Mouse (Mus musculus) retina, adult 2 months (tissue): Measurements from ENCODE around the gene Lsm7.
"Not testable (repeated sequence)": the region's sequence is repeated elsewhere in the genome, so short reads cannot be mapped to it uniquely, and the experiment has no call there.

ENCODE experiments used
- DNase-seq: peaks from one replicate; pipeline ENCODE4 v3.0.0-alpha.2; 2012; ENCODE audit warnings: low read depth, low spot score

Lsm7 gene

DNA sequence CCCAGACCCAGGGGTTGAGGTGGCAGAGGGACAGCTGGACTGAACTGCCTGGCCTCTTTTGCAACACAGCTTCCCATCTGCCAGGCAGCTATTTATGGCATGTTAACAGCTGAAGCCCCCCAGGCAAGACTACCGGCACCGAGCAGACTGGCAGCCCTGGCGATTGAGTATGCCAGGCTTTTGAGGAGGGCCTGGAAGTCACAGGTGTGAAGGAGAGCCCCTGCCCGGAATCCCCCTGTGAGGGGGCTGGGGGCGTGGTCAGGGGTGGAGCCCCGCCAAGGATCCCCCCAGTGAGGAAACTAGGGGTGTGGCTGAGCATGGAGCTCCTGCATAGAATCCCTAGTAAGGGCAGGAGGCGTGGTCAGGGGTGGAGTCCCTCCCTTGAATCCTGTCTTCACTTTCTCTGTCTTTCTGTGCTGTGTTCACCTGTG, 18.0 kb downstream of the Lsm7 start:
- no peak for DNase-seq

DNA sequence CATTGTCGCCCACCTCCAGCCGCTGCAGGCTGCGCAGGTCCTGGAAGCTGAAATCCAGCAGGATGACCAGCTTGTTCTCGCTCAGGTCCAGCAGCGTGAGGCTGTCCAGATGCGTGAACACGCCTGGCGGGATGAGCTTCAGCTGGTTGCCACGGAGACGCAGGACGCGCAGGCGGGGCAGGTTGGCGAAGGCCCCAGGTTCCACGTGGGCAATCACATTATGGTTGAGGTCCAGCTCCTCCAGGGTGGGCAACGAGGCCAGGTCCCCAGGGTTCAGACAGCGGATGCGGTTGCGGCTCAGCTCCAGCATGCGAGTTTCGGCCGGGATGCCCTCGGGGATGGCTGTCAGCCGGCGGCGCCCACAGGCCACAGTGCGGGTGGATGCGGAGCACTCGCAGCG, 19.4 kb downstream of the Lsm7 start:
- no peak for DNase-seq

DNA sequence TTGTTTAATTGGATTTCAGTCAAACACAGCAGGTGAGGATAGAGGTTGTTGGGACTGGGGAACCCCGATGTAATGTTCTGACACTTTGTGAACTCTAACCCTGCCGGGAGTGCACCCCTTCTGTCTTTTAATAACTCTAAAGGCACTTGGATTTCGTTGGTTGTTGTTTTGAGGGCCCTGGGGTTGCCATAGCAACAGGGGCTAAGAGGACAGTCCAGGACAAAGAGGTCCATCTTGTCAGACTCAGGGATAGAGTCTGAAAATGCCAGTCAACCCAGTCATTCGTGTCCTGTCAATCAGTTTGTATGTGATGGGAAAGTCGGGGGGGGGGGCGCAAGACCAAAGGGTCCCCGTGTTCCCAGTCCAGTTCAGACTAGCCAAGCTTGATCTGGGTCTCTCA, 22.2 kb downstream of the Lsm7 start:
- DNase-seq = no peak

DNA sequence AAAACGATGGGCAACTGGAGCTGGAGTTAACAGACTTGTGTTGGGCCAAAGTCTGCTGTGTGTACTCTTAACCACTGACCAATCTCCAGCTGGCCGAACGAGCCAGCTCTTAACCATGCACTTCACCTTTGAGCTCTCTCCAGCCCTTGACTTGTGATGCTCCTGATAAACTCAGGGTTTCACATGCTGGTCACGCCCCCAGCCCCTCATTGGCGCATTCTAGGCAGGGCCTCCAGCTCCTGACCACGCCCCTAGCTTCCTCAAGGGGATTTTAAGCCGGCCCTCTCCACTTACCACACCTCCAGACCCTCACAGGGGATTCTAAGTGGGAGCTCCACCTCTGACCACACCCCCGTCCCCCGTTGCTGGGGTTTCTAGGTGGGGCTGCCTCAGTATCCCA, 23.9 kb downstream of the Lsm7 start:
- no peak for DNase-seq

DNA sequence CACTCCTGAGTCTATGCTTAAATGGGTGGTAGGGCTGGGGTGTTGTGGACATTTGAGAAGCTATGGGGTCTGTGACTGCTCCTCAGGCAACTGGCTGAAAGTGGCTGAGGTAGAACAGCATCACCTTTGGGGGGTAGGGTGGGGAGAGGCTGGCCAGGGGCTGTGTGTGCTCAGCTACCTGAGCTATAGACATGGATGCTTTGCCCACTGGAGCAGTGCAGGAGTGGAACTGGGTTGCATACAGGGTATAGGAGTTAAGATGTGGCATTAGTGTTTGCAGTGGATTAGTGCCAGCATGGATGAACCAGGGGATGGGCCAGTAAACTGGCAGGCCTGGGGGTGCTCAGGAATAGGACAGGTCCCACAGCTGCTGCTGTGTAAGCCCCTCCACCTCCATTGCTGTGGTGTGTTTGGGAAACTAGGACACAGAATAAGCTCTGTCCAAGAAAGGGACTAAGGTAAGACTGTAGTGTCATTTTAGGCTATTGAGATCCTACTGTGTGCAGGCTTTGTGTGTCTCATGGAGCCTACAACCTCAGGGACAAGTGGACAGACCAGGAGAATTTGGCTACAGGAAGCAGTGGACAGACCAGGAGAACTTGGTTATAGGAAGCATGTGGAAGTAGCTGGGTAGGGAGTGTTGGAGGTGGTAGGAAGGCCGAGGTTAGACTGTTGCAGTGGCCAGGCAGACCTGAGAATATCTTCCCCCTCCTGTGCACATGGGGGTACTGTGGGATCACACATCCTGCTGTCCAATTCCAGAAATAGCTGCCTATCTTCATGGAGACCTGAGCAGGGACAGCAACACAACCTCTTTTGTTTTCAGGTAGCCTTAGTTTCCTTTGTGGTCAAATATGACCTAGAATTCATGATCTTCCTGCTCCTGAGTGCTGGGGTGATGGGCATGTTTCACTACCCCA, 25.4 kb downstream of the Lsm7 start:
- no peak for DNase-seq

DNA sequence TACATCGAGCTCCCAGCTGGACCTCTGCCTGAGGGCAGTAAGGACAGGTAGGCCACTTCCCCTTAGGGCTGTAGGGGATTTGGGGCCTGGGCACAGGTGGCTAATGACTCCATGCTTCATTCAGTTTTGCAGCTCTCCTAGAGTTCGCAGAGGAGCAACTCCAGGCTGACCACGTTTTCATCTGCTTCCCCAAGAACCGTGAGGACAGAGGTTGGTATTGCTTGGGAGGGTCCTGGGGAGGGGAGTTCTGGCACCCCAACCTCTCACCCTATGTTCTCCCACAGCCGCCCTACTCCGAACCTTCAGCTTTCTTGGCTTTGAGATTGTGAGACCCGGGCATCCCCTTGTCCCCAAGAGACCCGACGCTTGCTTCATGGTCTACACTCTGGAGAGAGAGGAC, 26.4 kb downstream of the Lsm7 start:
- DNase-seq = not testable (repeated sequence)

DNA sequence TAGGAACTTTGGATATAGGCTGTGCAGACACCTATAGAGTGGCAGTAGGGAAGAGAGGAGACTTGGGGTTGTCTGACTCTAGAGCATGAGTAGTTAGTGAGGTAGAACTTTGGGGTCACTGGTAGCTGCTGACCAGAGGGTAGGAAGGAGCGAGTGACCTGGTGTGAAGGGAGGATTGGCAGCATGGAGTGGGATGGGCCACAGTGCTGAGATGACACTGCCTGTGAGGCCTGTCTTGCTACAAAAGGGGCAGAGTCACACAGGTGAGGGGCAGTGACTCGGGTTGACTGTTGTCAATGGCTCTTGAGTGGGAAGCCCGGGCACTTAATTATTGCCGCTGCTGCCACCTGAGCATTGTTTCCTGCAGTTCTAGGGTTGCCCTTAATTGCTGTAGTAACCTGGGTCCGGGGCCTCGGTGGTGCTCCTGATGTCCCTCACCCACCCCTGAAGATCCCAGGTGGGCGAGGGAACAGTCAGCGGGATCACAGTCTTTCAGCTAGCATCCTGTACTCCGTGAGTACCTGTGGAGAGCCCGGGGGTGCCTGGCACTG, 27.1 kb downstream of the Lsm7 start:
- no peak for DNase-seq

DNA sequence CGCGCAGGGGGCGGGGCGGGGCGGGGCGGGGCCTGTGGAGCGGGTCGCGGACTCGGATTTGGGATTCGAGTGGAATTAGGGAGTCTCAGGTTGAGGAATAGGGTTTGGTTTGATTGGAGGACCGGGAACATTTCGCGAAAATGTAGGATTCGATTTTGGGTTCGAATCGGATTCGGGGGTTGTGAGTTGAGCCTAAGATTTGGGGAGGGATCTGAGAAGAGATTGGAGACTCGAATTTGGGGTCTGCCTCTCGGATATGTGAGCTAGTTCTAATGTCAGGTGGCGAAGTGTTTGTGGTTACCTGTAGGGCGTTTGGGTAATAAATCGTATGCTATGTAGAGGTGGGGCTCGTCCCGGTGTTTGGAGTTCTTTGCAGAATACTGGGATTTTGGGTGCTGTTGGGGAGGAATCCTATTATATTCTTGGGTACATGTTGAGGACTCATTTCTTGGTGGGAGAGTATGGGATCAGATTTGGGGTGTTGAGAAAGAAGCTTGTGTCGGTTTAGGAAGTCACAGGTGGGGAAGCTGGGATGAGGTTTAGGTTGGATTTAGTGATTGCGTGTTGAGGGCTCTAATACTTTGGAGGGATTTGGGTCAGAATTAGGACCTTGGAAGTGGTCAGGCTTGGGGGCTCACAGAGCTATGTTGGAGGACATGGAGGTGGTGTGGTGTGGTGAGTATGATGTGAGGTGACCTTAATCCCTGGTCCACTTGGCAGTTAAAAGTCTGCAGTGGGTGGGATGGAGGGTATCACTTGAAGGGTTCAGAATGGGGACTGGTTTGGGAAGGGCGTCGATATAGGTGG, 27.7 kb downstream of the Lsm7 start:
- DNase-seq = no peak

DNA sequence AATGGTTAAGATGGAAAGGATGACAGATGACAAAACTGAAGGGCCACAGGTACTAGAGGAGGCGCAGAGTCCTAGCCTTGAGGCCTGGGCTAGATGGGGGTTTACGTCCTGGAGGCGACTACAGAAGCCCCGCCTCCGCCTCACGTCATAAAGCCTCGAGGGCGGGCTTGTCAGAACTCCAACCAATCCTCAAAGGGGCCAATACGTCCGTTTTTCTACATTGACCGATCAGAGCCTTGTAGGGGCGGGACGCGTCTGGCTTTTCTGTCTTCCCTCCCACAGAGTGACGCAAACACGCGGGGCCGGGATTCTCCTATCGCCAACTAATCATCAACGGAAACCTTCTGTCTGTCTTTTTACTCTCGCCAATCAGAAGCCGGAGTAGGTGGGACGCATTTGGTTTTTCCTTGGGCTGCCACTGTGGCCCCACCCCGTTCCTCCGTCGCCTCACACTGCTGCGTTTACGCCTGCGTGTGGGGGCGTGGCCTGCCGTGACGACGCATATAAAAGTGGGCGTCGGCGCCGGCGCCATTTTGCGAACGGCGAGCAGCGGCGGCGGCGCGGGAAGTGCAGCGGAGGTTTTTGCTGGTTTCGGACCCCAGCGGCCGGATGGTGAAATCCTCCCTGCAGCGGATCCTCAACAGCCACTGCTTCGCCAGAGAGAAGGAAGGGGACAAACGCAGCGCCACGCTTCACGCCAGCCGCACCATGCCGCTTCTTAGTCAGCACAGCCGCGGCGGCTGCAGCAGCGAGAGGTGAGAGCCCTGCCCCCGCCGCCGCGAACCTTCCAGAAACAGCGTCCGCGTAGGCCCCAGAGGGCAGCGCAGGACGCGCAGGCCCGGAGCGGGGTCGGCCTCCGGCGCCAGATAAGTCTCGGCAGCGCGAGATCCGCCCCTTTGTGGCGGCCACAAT, 28.6 kb downstream of the Lsm7 start, which contains the start of gene Oaz1:
Oaz1 (plus strand) TSS at position 506 of the 912 bp plus-strand sequence.
- DNase-seq = peak; percentile 100

DNA sequence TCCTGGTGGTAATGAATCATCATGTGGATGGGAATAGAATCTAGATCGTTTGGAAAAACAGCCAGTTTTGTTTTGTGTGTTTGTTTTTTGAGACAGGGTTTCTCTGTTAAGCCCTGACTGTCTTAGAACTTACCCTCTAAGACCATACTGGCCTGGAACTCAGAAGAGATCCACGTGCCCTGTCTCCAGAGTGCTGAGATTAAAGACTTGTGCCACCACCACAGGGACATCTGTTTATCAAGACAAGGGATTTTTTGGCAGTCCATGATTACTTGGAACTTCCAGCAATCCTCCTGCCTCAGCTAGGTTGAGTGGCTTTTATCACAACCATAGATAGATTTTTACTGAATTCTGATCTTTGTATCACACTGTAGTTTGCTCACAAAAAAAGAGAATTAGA, 30.2 kb downstream of the Lsm7 start:
- no peak for DNase-seq

DNA sequence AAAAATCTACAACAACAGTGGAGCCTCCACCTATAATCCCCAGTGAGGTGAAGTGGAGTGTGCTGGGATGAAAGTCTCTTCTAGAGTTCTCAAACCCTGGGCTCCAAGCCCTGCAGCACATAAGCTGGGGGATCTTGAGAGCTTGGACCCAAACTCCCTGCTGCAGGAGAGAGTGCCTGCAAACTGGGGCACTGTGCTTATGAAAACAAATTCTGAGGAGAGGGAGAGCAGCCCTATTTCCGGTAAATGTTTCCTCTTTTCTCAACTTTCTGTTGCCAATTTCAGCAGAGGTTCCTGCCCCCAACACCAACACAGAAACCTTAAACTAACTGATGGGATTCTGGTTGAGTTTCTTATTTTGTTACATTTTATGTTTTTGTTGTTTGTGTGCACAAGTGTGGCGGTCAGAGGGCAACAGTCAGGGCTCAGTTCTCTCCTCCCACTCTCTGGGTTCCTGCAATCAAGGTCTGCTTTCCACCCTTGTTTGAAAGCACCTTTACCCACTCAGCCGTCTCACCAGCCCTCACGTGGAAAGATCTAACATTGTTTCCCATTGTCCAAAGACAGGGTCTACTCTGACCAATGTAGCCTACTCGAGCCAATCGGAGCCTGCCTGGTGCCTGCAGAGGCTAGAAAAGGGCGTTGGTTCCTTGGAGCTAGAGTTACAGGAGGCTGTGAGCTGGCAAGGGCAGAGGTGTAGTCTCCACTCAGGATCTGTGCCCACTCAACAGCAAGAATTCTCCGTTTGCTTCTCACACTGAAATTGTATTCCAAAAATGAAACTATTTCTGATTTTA, 31.0 kb downstream of the Lsm7 start:
- DNase-seq = no peak

DNA sequence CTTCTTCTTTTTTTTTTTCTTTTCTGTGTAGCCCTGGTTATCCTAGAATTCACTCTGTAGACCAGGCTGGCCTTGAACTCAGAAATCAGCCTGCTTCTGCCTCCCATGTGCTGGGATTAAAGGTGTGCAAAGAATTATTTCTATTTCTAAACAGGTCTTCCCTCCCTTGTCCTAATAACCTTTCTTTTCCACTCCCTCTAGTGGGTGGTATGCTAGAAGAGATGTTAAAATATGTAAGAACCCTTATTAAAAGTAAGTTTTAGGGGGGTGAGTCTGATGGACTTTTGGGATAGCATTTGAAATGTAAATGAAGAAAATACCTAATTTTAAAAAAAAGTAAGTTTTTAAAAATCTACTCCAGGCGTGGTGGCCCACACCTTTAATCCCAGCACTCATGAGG, 31.7 kb downstream of the Lsm7 start:
- DNase-seq = no peak

DNA sequence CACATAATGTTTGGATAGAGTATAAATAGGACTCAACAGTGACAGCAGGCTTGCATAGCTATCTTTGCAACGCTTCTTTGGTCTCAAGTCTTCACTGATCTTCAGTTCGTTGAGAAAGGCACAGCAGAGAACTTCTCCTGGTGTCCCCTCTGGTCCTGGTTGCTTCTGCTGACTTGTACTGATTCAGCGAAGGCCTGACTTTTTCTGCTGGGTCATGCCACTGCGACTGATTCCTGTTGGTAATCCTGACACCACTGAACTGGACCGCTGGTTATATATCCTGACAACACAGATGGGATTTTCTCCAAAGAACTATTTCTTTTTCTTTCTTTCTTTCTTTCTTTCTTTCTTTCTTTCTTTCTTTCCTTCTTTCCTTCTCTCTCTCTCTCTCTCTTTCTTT, 32.5 kb downstream of the Lsm7 start:
- DNase-seq = no peak

DNA sequence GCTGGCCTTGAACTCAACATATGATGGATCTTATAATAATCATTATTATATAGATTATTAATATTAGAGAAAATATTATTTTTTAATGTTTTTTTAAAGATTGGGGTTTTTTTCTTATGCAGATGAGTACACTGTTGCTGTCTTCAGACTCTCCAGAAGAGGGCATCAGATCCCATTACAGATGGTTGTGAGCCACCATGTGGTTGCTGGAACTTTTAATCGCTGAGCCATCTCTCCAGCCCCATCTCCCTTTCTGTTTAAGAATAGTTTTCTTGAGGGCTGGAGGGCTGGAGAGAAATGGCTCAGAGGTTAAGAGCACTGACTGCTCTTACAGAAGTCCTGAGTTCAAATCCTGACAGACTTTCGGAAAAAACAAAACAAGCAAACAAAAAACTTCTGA, 33.0 kb downstream of the Lsm7 start:
- no peak for DNase-seq

DNA sequence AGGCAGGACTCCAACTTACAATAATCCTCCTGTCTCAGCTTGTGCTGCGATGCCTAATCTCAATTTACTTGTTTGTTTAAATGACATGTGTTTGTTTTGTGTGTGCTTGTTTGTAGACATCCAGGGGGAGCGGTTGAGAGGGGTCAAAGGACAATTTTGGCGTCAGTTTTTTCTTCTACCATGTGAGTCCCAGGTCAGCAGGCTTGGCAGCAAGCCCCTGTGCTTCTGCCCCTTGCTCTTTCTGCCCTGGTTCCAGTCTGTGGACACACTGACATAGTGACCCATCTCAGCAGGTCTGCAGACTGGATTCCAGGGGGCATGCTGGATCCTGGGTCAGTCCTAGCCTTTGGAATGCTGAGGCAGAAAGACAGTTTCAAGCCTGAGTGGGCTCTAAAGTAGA, 35.6 kb downstream of the Lsm7 start:
- no peak for DNase-seq

DNA sequence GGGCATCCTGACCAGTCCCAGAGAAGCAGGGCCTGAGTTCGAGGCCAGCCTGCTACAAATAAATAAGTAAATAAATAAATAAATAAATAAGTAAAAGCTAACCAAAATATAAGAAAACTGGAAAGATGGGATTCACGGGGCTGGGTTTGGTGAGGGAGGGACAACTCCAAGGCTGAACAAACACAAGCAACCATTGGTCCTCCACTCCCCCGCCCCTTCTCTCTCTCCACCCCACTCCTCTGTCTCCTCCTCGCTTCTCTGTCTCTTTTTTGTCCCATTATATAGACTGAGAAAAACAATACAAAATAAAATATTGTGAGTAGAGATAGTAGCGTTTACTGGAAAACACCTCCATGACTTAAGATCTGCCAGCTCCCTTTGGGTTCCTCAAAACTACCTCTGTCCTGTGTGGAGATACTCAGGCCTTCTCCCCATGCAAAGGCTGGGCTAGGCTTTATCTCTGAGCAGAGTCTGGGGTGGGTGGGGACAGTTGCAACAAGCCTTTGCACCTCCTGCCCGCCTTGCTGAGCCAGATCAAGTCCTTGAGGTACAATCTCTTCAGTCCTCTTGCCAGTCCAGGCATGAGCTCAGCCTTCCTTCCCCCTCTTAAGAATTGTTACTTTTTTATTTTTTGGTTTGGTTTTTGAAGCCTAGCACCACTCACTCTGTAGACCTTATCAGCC, 36.3 kb downstream of the Lsm7 start:
- no peak for DNase-seq

DNA sequence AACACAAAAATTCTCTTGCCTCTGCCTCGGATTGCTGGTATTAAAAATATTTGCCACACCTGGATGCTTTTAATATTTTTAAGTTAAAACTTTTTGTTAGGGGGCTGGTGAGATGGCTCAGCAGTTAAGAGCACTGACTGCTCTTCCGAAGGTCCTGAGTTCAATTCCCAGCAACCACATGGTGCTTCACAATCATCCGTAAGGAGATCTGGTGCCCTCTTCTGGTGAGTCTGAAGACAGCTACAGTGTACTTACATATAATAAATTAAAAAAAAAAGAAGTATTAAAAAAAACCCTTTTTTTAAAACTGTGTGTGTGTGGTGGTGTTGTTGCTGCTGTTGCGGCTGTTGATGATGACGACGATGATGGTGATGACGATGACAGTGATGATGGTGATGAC, 37.1 kb downstream of the Lsm7 start:
- not testable (repeated sequence) for DNase-seq

DNA sequence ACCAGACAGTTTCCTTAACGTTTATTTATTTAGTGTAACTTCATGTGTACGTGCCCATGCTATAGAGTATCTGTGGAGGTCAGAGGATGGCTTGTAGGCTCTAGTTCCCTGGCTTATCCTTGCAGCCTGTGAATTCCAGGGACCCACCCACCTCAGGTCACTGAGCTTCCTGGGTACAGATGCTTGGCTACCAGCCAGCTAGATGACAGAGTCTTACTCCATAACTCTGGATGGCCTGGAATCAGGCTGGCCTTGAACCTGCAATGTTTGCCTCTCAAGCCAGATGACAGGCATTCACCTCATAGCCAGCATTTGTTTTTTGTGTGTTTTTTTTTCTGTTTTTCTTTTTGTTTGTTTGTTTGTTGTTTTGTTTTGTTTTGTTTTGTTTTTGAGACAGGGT, 37.8 kb downstream of the Lsm7 start:
- no peak for DNase-seq

DNA sequence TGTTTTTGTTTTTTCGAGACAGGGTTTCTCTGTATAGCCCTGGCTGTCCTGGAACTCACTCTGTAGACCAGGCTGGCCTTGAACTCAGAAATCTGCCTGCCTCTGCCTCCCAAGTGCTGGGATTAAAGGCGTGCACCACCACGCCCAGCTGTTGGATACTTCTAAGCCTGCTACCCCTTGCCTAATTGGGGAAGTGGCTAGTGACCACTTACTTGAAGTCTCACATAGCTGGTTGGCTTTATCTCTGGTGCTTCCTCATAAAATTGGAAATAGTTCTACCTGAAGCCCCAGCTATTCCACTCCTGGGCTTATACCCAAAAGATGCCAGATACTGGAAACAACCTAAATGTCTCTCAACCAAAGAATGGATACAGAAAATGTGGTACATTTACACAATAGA, 38.7 kb downstream of the Lsm7 start:
- not testable (repeated sequence) for DNase-seq

DNA sequence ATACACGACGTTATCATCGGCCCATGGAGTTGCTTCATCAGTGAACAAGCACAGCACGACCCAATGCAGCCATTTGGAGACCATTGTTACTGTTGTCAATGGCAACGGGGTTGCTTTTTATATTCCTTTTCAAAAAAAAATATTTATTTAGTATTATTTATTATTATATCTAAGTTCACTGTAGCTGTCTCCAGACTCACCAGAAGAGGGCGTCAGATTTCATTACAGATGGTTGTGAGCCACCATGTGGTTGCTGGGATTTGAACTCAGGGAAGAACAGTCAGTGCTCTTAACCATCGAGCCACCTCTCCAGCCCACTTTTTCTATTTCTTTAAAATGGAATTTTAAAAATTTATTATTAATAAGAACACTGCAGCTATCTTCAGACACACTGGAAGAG, 40.2 kb downstream of the Lsm7 start:
- DNase-seq = no peak
